25 mouse cellular contexts compared by ENCODE assay signal in genomic region chr15:81792444-81792843, GRCm38 (mm10).
"Had no signal": no experiment of that assay in that cellular context is flagged by ENCODE, and none has a peak within 500 bp of the region (broad histone marks: within the 10 kb centered on the region; RNA-seq: fewer than 3 reads in every experiment).

No protein-coding gene starts in this region.

- H3K27me3 ChIP-seq: heart, embryonic 13.5 days; heart, embryonic 15.5 days; hindbrain, embryonic 13.5 days; hindbrain, embryonic 15.5 days; kidney, embryonic 15.5 days; limb, embryonic 13.5 days; limb, embryonic 15.5 days had no signal

- H3K9ac ChIP-seq: heart, embryonic 13.5 days; heart, embryonic 15.5 days; hindbrain, embryonic 13.5 days; hindbrain, embryonic 15.5 days; kidney, embryonic 15.5 days; limb, embryonic 13.5 days; limb, embryonic 15.5 days had no signal

- H3K27ac ChIP-seq: heart, adult 2 months; heart, embryonic 13.5 days; heart, embryonic 15.5 days; hindbrain, embryonic 13.5 days; hindbrain, embryonic 15.5 days; hindbrain, postnatal 0 days; kidney, embryonic 15.5 days; kidney, postnatal 0 days; limb, embryonic 13.5 days; limb, embryonic 15.5 days had no signal

- H3K4me3 ChIP-seq: heart, adult 2 months; heart, embryonic 13.5 days; heart, embryonic 15.5 days; hindbrain, embryonic 13.5 days; hindbrain, embryonic 15.5 days; kidney, embryonic 15.5 days; limb, embryonic 13.5 days; limb, embryonic 15.5 days had no signal

- H3K9me3 ChIP-seq: heart, embryonic 13.5 days; heart, embryonic 15.5 days; hindbrain, embryonic 13.5 days; hindbrain, embryonic 15.5 days; kidney, embryonic 15.5 days; limb, embryonic 13.5 days; limb, embryonic 15.5 days had no signal

- H3K4me1 ChIP-seq: heart, embryonic 13.5 days; heart, embryonic 15.5 days; hindbrain, embryonic 13.5 days; hindbrain, embryonic 15.5 days; kidney, embryonic 15.5 days; limb, embryonic 13.5 days; limb, embryonic 15.5 days had no signal

- ATAC-seq: hindbrain, postnatal 0 days; intestine, embryonic 16.5 days had no signal

- H3K4me2 ChIP-seq: heart, embryonic 11.5 days; heart, embryonic 13.5 days; heart, embryonic 15.5 days; hindbrain, embryonic 13.5 days; hindbrain, embryonic 15.5 days; kidney, embryonic 15.5 days; limb, embryonic 13.5 days; limb, embryonic 15.5 days had no signal

- DNase-seq: gastrocnemius, postnatal 14 days; gastrocnemius, postnatal 36 days; heart, adult 11 months; heart, adult 2 months; heart, postnatal 14 days; heart, postnatal 36 days; kidney, adult 11 months; kidney, adult 2 months; kidney, adult 9 months; kidney, postnatal 14 days; kidney, postnatal 36 days; layer of hippocampus, adult 9-11 months; layer of hippocampus, postnatal 36 days; left cerebral cortex, postnatal 4 days had no signal
